Mouse (Mus musculus) MEL (cell line): ENCODE data around the gene Tpcn1.

Source experiments
- CTCF ChIP-seq, 3 experiments: IDR thresholded peaks in 2 of 3; conservative IDR thresholded peaks in 1 of 3; 2 replicates each; pipeline ENCODE4 v1.5.1; 2011 to 2012; ENCODE audit warnings: low read length in 3 of 3, low read depth in 2 of 3, mild to moderate bottlenecking in 2 of 3, improper control_type of control experiment in 1 of 3, inconsistent platforms in 1 of 3, mixed read lengths in 1 of 3, moderate library complexity in 1 of 3; ENCODE audit not compliant: control insufficient read depth in 1 of 3, insufficient read depth in 1 of 3, poor library complexity in 1 of 3, severe bottlenecking in 1 of 3
- EP300 ChIP-seq, 2 experiments: IDR thresholded peaks; 2 replicates each; pipeline ENCODE4 v1.6.1; 2011; ENCODE audit warnings: improper control_type of control experiment in 2 of 2, low read length in 2 of 2, low read depth in 1 of 2, mild to moderate bottlenecking in 1 of 2
- HCFC1 ChIP-seq: IDR thresholded peaks from 2 replicates; pipeline ENCODE4 v1.6.1; 2012; ENCODE audit warnings: low read depth, mild to moderate bottlenecking, inconsistent platforms, low read length, improper control_type of control experiment, moderate library complexity
- MAX ChIP-seq: IDR thresholded peaks from 2 replicates; pipeline ENCODE4 v1.6.1; 2011; ENCODE audit warnings: low read length, improper control_type of control experiment
- MYC ChIP-seq: IDR thresholded peaks from 2 replicates; pipeline ENCODE4 v1.6.1; 2011; ENCODE audit warnings: low read depth, mild to moderate bottlenecking, low read length, improper control_type of control experiment, moderate library complexity
- NELFE ChIP-seq: IDR thresholded peaks from 2 replicates; pipeline ENCODE4 v1.6.1; 2011; ENCODE audit warnings: low read depth, low read length, improper control_type of control experiment
- POLR2A ChIP-seq, 2 experiments: IDR thresholded peaks; 2 replicates each; pipeline ENCODE4 v1.6.1; 2011 to 2012; ENCODE audit warnings: low read length in 2 of 2, mild to moderate bottlenecking in 2 of 2, control low read depth in 1 of 2, improper control_type of control experiment in 1 of 2, low read depth in 1 of 2, moderate library complexity in 1 of 2; ENCODE audit not compliant: control insufficient read depth in 1 of 2, insufficient read depth in 1 of 2, poor library complexity in 1 of 2
- TBP ChIP-seq: IDR thresholded peaks from 2 replicates; pipeline ENCODE4 v1.8.0; 2011; ENCODE audit warnings: low read depth, low read length, improper control_type of control experiment
- USF1 ChIP-seq: IDR thresholded peaks from 2 replicates; pipeline ENCODE4 v1.6.1; 2014; ENCODE audit warnings: low read depth, mild to moderate bottlenecking, inconsistent platforms, low read length, improper control_type of control experiment, moderate library complexity

DNA sequence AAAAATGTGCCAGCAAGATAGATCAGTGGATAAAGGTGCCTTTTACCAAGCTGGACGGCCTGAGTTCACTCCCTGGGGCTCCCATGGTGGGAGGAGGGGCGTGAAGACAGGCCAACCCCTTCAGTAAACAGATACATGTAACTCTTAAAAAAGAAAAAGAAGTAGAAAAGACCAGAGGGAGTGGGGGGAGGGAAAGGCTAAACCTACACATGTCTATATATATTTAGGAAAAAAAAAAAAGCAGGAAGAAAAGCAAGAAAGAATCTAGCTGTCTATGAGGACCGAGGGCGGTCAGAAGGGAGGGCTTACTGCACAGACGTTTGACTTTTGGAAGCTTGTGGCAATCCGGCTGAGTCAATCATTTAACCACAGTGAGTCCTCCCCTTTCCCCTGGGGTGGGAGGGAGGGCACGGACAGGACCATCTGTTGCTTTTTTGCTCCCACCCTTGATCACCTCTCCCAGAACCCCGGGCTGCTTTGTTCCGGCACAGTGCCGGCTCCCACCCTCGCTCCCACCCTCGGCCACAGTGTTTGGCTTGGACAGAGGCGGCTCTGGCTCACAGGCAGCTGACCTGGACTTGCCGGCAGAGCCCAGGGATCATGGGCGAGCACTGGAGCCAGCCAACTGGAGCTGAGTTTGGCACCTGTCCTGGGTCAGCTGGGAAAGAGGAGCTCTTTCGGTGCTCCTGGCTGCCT, 27.7 kb downstream of the Tpcn1 start:
- TF ChIP-seq CTCF (IDR thresholded peaks at IDR 0.05 in 2 of 3, conservative IDR thresholded peaks at IDR 0.05 in 1 of 3; ENCODE audit: control insufficient read depth in 1 of 3, insufficient read depth in 1 of 3, low read depth in 2 of 3, low read length in 3 of 3, poor library complexity in 1 of 3, severe bottlenecking in 1 of 3) (no peak), NELFE (no peak), MAX (no peak), EP300 (IDR thresholded peaks at IDR 0.05; ENCODE audit: low read depth in 1 of 2, low read length in 2 of 2) (no peak), USF1 (no peak), HCFC1 (no peak), MYC (no peak), TBP (no peak), POLR2A (IDR thresholded peaks at IDR 0.05; ENCODE audit: control insufficient read depth in 1 of 2, insufficient read depth in 1 of 2, low read depth in 1 of 2, low read length in 2 of 2, poor library complexity in 1 of 2) (no peak)
